Mouse (Mus musculus) forebrain, embryonic 12.5 days (tissue): ENCODE results near the gene Hist1h2bf. TPM values are rescaled to one million over a fixed set of nuclear protein-coding genes. Genes with fewer than 3 reads are reported as not detected.
A peak's percentile ranks its signal among the peaks of the same experiment; 100 is the strongest.
"Not testable (repeated sequence)": the region's sequence is repeated elsewhere in the genome, so short reads cannot be mapped to it uniquely, and the experiment has no call there.

Experiments used
- ATAC-seq: fragments of 200-750 bp; cut with Nextera tagmentation; 2 replicates; pipeline ENCODE4 v1.8.0; 2017; ENCODE audit warnings: moderate TSS enrichment; ENCODE audit not compliant: low FRiP score
- H3K27ac ChIP-seq: fragments of 300-500 bp; sonication (generic); 2 replicates; pipeline ENCODE4 v1.5.1; 2016; ENCODE audit warnings: mild to moderate bottlenecking
- H3K27me3 ChIP-seq: fragments of 300-500 bp; sonication (generic); 2 replicates; pipeline ENCODE4 v1.6.1; 2016; ENCODE audit warnings: mild to moderate bottlenecking
- H3K36me3 ChIP-seq: fragments of 300-500 bp; sonication (generic); replicated peaks from 2 replicates; pipeline ENCODE4 v1.6.1; 2016; ENCODE audit warnings: mild to moderate bottlenecking
- H3K4me1 ChIP-seq: fragments of 300-500 bp; sonication (generic); 2 replicates; pipeline ENCODE4 v1.6.1; 2016
- H3K4me2 ChIP-seq: fragments of 300-500 bp; sonication (generic); 2 replicates; pipeline ENCODE4 v1.6.1; 2016; ENCODE audit warnings: mild to moderate bottlenecking, moderate library complexity
- H3K4me3 ChIP-seq: fragments of 300-500 bp; sonication (generic); replicated peaks from 2 replicates; pipeline ENCODE4 v1.5.1; 2016; ENCODE audit warnings: mild to moderate bottlenecking
- H3K9ac ChIP-seq: fragments of 300-500 bp; sonication (generic); 2 replicates; pipeline ENCODE4 v1.6.1; 2016; ENCODE audit warnings: mild to moderate bottlenecking
- H3K9me3 ChIP-seq: fragments of 300-500 bp; sonication (generic); 2 replicates; pipeline ENCODE4 v1.6.1; 2016
- WGBS: fragments of 180-500 bp; shearing (Covaris S2); methylation state at CpG from one replicate; pipeline ENCODE4 v1.1.7; 2016; 5-methylcytosine and 5-hydroxymethylcytosine counted together
- polyA plus RNA-seq: library from polyadenylated mRNA; unstranded; fragments of >200 nt; fragmentation: Nextera tagmentation; extraction: Ambion mirVana; gene quantifications from 2 replicates; pipeline ENCODE4 v1.2.1, GENCODE M21; 2016

Hist1h2bf gene
- polyA plus RNA-seq, 1 experiment from 2014 or later, result 9.5 TPM

DNA sequence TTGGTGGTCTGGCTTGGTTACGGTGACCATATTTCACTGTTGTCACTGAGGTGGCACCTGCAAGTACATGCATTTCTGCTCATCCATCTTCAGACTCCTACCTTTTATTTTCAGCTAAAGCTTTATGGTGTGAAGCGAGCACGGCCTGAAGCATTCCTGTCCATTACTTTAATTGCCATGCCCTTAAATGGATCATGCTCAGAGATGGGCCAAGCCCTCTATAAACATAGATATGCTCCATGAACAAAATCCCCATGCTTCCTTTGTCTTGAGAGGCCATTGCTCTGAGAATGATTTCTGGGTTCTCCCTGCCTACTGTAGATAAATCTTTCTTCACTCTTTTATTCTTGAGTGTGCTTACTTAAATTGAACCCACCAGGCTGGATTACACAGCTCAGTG is 30.5 kb upstream of the Hist1h2bf start:
- H3K9ac ChIP-seq, result no peak overlapping the region
- no peaks in the 10 kb centered on the region for H3K36me3 ChIP-seq
- H3K4me2 ChIP-seq, result no peak overlapping the region
- 89% methylated on average over 3 of the region's 3 CpGs for WGBS
- H3K27me3 ChIP-seq, result no peaks in the 10 kb centered on the region
- no peaks in the 10 kb centered on the region for H3K9me3 ChIP-seq
- no peak for ATAC-seq
- H3K4me3 ChIP-seq, result no peak overlapping the region
- H3K27ac ChIP-seq, result no peak overlapping the region
- H3K4me1 ChIP-seq, result no peaks in the 10 kb centered on the region

DNA sequence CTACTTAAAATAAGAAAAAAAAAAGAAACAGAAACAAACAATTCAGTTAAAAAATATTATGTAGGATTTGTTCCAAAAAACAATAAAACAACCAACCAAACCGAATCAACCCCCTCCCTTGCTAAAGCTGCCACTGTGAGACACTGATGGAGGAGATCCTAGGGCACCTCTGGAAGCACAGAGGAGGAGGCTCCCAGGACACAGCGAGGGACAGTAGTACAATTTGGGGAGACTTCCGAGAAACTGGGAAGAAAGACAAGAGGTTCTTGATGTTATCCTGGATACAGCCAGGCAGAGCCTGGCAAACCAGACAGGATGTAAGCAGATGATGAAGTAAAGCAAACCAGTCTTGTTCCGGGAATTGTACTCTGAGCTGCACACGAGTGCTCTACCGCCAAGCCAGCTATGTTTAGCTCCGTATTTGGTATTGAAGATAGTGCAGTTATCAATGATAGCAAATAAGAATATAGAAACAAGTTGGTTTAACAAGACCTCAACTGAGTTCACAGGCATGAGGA is 29.2 kb upstream of the Hist1h2bf start:
- H3K27me3 ChIP-seq, result no peaks in the 10 kb centered on the region
- no peak overlapping the region for H3K9ac ChIP-seq
- H3K9me3 ChIP-seq, result no peaks in the 10 kb centered on the region
- H3K4me3 ChIP-seq, result no peak overlapping the region
- WGBS, result 88% methylated on average over 7 of the region's 7 CpGs
- no peak for ATAC-seq
- H3K27ac ChIP-seq, result no peak overlapping the region
- no peaks in the 10 kb centered on the region for H3K4me1 ChIP-seq
- H3K4me2 ChIP-seq, result no peak overlapping the region
- H3K36me3 ChIP-seq, result no peaks in the 10 kb centered on the region

DNA sequence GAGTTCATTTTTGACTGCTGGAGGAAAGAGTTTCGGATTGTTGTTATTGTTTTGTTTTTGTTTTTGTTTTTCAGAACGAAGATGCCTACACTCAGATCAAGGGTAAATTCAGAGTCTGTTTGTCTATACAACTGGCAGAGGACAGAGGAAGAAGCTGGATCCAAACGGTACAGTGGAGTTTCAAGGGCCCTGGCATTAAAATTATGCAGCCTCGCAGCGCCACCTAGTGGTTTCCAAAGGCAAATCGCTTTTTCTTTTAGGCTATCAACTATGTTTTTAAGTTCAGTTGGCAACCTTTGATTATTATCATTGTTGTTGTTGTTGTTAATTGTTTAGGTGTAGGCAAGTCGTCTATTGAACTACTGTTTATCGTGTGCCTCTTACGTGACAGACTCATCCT is 24.0 kb upstream of the Hist1h2bf start:
- Histone ChIP-seq H3K9ac (no peak overlapping the region), H3K9me3 (no peaks in the 10 kb centered on the region), H3K4me1 (no peaks in the 10 kb centered on the region), H3K27ac (no peak overlapping the region), H3K4me3 (no peak overlapping the region), H3K27me3 (no peaks in the 10 kb centered on the region), H3K36me3 (no peaks in the 10 kb centered on the region), H3K4me2 (no peak overlapping the region)
- 8% methylated on average over 9 of the region's 9 CpGs for WGBS
- ATAC-seq, result peak; percentile 53; the same call in 1 of the 2 replicates

DNA sequence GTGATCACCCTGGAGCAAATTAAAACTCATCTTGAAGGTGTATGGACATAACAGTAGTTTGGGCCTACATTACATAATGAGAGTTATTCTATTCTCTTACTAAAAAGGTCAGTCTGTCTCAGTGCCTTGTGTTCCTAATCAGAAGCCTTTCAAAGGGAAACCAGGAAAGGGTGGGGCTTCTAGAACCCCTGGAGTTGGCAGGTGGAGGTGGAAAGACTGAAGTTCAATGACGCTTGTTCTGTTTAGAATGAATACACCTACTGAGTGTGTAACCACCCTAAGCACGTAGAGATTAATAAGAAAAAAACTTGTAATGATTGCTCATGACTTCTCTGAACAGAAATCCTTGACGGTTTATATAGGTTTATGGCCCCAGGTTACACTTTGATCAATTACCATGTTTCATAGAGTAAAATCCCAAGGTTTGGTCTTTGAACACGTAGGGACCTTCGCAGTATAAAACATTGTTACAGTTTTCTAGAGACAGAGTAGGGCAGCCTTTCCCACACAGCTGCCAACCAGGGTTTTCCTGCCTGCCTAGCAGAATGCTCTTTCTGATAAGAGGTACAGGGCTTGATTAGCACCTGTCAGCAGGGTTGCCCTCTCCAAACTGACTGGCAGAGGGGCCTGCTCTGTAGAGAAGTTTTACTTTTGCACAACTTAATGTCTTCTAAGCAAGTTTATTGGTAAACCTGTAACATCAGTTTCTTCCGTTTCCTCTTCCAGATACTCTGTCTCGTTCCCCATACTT is 21.8 kb upstream of the Hist1h2bf start:
- WGBS, result 86% methylated on average over 7 of the region's 7 CpGs
- Histone ChIP-seq H3K27ac (no peak overlapping the region), H3K4me2 (no peak overlapping the region), H3K4me1 (no peaks in the 10 kb centered on the region), H3K9me3 (no peaks in the 10 kb centered on the region), H3K9ac (no peak overlapping the region), H3K36me3 (no peaks in the 10 kb centered on the region), H3K27me3 (no peaks in the 10 kb centered on the region), H3K4me3 (no peak overlapping the region)
- no peak for ATAC-seq

DNA sequence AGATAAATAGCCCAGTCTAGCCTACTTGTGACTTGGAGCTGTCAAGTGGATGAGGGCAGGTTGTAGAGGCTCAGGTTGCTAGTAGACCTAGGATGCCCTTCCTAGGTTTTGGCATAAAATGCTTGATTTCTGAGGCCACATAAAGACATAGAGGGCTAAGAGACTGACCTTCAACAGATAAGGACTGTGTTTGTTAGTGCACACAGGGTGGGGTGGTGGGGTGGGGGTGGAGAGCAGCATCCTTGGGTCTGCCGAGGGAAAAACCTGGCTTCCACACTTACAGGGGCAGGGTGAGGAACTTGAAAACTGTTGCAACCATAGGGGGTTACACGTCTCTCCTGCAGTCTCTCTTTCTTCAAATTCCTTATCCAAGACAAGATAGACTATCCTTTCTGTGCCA is 21.2 kb upstream of the Hist1h2bf start:
- 84% methylated on average over 2 of the region's 2 CpGs for WGBS
- no peak for ATAC-seq
- no peaks in the 10 kb centered on the region for H3K36me3 ChIP-seq

DNA sequence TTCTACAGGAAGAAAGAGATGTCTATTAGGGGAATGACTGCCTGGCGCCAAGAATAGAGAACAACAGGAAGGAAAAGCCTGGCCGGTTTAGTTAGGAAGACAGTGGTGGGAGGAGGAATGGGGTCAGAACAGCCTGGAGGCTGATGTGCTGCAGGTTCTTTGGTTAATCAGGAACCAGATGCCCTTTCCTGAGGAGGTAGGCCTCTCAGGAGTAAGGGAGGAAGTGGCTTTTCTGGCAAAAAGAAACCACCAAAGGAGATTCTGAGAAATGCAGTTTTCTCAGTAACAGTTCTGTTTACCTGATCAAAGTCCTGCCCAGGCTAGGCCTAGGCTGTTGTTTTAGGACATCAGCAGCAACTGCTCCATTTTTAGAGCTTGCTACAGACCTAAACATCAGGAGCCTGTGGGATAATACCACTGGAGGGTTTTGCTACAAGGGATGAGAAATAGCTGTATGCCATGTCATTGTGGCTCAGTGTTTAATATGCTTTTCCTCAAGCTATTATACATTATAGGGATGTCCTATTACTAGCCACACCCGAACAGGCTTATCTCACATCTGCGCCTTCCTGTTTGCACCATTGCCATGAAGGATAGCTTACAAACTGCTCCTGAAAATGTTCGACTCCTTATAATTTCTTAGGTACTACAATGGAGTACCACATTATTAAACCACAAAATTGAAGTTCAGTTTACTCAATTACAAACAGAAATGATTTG is 19.2 kb upstream of the Hist1h2bf start:
- 79% methylated on average over 5 of the region's 5 CpGs for WGBS
- Histone ChIP-seq H3K4me1 (no peaks in the 10 kb centered on the region), H3K9ac (no peak overlapping the region), H3K9me3 (no peaks in the 10 kb centered on the region), H3K27me3 (no peaks in the 10 kb centered on the region), H3K4me2 (no peak overlapping the region), H3K36me3 (no peaks in the 10 kb centered on the region), H3K4me3 (no peak overlapping the region), H3K27ac (no peak overlapping the region)
- no peak for ATAC-seq

More for the DNA sequence above, 21.2 kb upstream of the Hist1h2bf start:
- Histone ChIP-seq H3K4me3 (no peak overlapping the region), H3K4me1 (no peaks in the 10 kb centered on the region), H3K4me2 (no peak overlapping the region), H3K27ac (no peak overlapping the region), H3K27me3 (no peaks in the 10 kb centered on the region), H3K9ac (no peak overlapping the region), H3K9me3 (no peaks in the 10 kb centered on the region)

DNA sequence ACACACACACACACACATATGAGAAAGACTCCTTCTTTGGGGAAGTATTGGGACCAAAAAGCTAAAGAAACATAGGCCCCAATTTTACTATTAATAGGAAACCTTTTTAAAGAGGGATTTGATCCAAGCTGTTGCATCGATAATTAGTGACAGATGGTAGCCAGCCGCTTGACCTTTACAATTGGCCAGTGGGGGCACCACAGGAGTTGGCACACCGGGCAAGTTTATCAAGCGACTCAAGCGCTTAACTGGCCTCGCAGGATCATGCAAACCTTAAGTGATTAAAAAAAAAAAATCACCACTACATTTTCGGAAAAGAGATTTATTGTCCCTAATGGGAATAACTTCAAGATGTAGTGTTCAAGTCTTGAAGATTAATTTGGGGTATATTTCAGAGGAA is 18.6 kb upstream of the Hist1h2bf start:
- Histone ChIP-seq H3K4me1 (no peaks in the 10 kb centered on the region), H3K27ac (no peak overlapping the region), H3K4me3 (no peak overlapping the region), H3K4me2 (no peak overlapping the region), H3K27me3 (no peaks in the 10 kb centered on the region), H3K36me3 (no peaks in the 10 kb centered on the region), H3K9me3 (no peaks in the 10 kb centered on the region), H3K9ac (no peak overlapping the region)
- ATAC-seq, result no peak
- 87% methylated on average over 7 of the region's 7 CpGs for WGBS

DNA sequence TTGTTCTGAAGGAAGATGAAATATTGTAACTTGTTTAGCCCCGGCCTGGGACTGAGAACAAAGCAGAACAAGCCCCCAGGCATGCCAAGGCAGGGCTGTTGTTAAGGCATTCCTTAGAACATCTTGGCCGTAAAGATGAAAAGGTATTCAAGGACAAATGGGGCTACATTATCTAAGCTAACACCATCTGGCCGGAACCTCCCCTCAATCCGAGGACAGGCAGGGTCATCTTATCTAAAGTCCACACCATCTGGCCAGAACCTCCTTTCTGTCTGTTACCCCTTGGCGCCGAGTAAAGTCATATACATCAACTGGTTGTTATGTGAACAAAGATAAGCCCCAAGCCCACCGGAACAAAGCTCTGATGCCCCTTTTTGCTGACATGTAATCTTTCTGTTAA is 17.9 kb upstream of the Hist1h2bf start:
- WGBS, result 92% methylated on average over 7 of the region's 7 CpGs
- ATAC-seq, result not testable (repeated sequence)

DNA sequence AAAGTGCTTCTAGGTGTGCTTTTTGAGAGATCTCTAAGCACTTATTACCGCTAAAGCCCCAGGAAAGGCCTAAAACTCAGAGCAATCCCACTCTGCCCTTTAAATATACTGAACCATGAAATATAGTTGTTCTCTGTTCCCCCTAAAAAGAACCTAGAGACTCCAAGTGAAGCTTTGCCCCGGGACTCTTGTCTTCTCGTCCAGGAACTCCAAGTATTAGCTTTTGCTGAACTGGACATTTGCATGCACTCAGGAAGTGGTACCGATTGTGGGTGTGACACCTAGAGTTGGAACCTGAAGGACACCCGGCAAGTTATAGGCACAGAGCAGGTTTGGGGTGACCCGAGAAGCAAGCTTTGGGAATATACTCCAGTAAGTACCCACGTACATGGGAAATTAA is 17.2 kb upstream of the Hist1h2bf start:
- no peak for ATAC-seq
- no peaks in the 10 kb centered on the region for H3K27me3 ChIP-seq
- H3K9ac ChIP-seq, result no peak overlapping the region
- H3K27ac ChIP-seq, result no peak overlapping the region
- H3K4me3 ChIP-seq, result no peak overlapping the region
- H3K9me3 ChIP-seq, result no peaks in the 10 kb centered on the region
- 91% methylated on average over 7 of the region's 7 CpGs for WGBS
- H3K4me1 ChIP-seq, result peaks cover 4% of the 10 kb centered on the region; the same call in 1 of the 2 replicates
- no peaks in the 10 kb centered on the region for H3K36me3 ChIP-seq
- H3K4me2 ChIP-seq, result no peak overlapping the region

More for the DNA sequence above, 17.9 kb upstream of the Hist1h2bf start:
- H3K9me3 ChIP-seq, H3K36me3 ChIP-seq, H3K27ac ChIP-seq, H3K4me3 ChIP-seq, H3K4me1 ChIP-seq, H3K27me3 ChIP-seq, H3K9ac ChIP-seq, H3K4me2 ChIP-seq: not testable (repeated sequence)

DNA sequence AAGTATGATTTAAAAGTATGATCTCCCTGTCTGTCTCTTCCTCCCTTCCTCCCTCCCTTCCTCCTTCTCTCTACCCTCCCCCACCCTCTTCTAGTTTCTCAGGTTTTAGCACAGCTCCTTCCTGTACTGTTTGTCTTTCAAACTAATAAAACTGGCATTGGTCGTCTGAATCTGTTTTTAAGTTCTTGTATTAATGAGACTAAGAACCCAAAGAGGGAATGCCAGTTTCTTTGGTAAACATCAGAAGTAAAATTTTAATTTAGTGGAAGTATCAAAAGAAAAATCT is 12.9 kb upstream of the Hist1h2bf start:
- Histone ChIP-seq H3K4me3 (peak overlapping the region; percentile 23), H3K4me2 (peak overlapping the region; percentile 55), H3K4me1 (peaks cover 28% of the 10 kb centered on the region), H3K9me3 (no peaks in the 10 kb centered on the region), H3K27me3 (no peaks in the 10 kb centered on the region), H3K36me3 (no peaks in the 10 kb centered on the region), H3K9ac (peak overlapping the region; percentile 55), H3K27ac (peak overlapping the region; percentile 94)
- no peak for ATAC-seq
- WGBS, result 3% methylated on average over 1 of the region's 1 CpGs

DNA sequence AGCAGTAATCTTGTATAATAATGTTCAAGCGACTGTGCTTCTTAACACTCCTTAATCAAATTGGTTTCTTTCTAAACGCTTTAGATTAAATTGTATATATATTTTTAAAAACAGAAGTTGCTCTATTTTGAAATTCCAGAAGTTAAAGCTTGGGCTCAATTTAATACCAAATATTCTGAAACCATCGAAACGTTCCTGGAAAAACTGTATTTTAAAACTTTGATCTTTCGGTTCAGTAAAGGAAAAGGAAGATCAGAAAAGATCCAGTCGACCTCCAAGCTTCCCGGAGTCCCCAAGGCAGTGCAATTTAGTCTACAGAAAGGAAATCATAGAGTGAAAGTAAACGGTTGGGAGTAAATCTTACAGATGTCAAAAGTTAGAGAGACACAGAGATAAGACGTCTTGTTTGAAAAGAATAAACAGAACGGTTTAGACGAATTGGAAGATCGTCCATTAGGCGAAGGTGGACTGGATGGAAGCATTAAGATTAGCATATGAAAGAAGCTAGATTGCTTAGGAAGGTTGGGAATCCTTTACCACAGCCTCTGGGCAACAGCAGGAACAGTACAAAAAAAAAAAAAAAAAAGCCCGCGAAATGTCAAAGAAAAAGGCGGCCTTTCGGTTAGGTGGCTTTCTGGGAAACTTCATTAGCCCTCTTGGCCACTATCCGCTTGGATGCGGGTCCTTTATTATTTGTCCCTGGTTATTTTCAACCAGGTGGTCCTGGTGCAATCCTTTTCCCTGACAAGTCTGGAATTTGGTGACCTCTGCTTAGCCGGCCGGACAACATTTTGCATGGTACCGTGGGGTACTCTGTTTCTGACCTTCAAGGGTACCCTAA is 12.3 kb upstream of the Hist1h2bf start:
- Histone ChIP-seq H3K9ac (peak overlapping the region; percentile 55), H3K4me3 (peak overlapping the region; percentile 45), H3K4me2 (peak overlapping the region; percentile 55), H3K36me3 (no peaks in the 10 kb centered on the region), H3K4me1 (peaks cover 30% of the 10 kb centered on the region), H3K9me3 (no peaks in the 10 kb centered on the region), H3K27me3 (no peaks in the 10 kb centered on the region), H3K27ac (peak overlapping the region; percentile 94)
- 1% methylated on average over 22 of the region's 22 CpGs for WGBS
- 0 out of 2 replicates have a peak, but pooled peaks have one; percentile 30 for ATAC-seq

DNA sequence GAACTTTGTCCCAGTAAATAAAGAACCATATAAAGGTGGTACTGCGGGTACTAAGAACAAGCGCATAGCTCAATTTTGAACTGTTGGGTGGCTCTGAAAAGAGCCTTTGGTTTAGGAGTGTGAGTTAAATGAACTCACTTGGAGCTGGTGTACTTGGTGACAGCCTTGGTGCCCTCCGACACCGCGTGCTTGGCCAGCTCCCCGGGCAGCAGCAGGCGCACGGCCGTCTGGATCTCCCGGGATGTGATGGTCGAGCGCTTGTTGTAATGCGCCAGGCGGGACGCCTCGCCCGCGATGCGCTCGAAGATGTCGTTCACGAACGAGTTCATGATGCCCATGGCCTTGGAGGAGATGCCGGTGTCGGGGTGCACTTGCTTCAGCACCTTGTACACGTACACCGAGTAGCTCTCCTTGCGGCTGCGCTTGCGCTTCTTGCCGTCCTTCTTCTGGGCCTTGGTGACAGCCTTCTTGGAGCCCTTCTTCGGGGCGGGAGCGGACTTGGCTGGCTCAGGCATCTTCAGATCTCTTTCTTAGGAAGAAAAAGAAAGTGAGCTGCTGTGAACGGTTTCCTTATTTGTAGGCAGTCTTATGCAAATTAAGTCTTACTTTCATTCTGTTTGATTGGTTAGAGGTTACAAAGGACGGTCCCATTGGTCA is 11.6 kb upstream of the Hist1h2bf start:
- H3K27ac ChIP-seq, result peak overlapping the region; percentile 99
- H3K4me3 ChIP-seq, result peak overlapping the region; percentile 45
- under 1% methylated on average over 24 of the region's 36 CpGs for WGBS
- peak; percentile 90 for ATAC-seq
- H3K4me1 ChIP-seq, result peaks cover 32% of the 10 kb centered on the region
- peak overlapping the region; percentile 70 for H3K4me2 ChIP-seq
- H3K9ac ChIP-seq, result peak overlapping the region; percentile 75
- not testable (repeated sequence) for H3K36me3 ChIP-seq, H3K27me3 ChIP-seq, H3K9me3 ChIP-seq
